Mouse (Mus musculus): ENCODE measurements at regions not wholly inside any gene's neighbourhood (a gene's known extent, or its start where the extent isn't known, plus 50 kb on each side); places are given as distances from the start of the nearest gene placed in this dataset.

GRCm38 (mm10) chr3:41172306-41173215, 89.7 kb upstream of the Pgrmc2 start:
- no peak for DNase-seq

- DNase-seq = no peak
Observed at GRCm38 (mm10) chr3:41171772-41172171, 88.9 kb upstream of the Pgrmc2 start.

GRCm38 (mm10) chr3:41171310-41171709, 88.5 kb upstream of the Pgrmc2 start:
- DNase-seq = no peak

GRCm38 (mm10) chr3:41170566-41170965, 87.7 kb upstream of the Pgrmc2 start:
- no peak for DNase-seq

- DNase-seq = no peak
Observed at GRCm38 (mm10) chr3:41169430-41169829, 86.6 kb upstream of the Pgrmc2 start.

GRCm38 (mm10) chr3:41168181-41168967, 85.5 kb upstream of the Pgrmc2 start:
- no peak for DNase-seq

GRCm38 (mm10) chr3:41167476-41167875, 84.6 kb upstream of the Pgrmc2 start:
- DNase-seq = no peak

GRCm38 (mm10) chr3:41164736-41165135, 81.9 kb upstream of the Pgrmc2 start:
- DNase-seq = no peak

GRCm38 (mm10) chr3:41163767-41164166, 80.9 kb upstream of the Pgrmc2 start:
- no peak for DNase-seq

GRCm38 (mm10) chr3:41162514-41162913, 79.7 kb upstream of the Pgrmc2 start:
- no peak for DNase-seq

- DNase-seq = no peak
Observed at GRCm38 (mm10) chr3:41160648-41161047, 77.8 kb upstream of the Pgrmc2 start.

GRCm38 (mm10) chr3:41158314-41158973, 75.6 kb upstream of the Pgrmc2 start:
- no peak for DNase-seq

GRCm38 (mm10) chr3:41157428-41157827, 74.6 kb upstream of the Pgrmc2 start:
- no peak for DNase-seq

GRCm38 (mm10) chr3:41156562-41156961, 73.7 kb upstream of the Pgrmc2 start:
- no peak for DNase-seq

GRCm38 (mm10) chr3:41155132-41155760, 72.4 kb upstream of the Pgrmc2 start:
- DNase-seq = no peak

- DNase-seq = no peak
Observed at GRCm38 (mm10) chr3:41154402-41154801, 71.6 kb upstream of the Pgrmc2 start.

- no peak for DNase-seq
Observed at GRCm38 (mm10) chr3:41151989-41152388, 69.1 kb upstream of the Pgrmc2 start.

- no peak for DNase-seq
Observed at GRCm38 (mm10) chr3:41140391-41140790, 57.5 kb upstream of the Pgrmc2 start.

GRCm38 (mm10) chr3:41137931-41138330, 55.1 kb upstream of the Pgrmc2 start:
- DNase-seq = no peak

- DNase-seq = no peak
Observed at GRCm38 (mm10) chr3:41132889-41133288, 50.0 kb upstream of the Pgrmc2 start.

All from kidney, postnatal 4 days (tissue).